Mouse (Mus musculus): Measurements from ENCODE around the gene Aqr.

Gene Aqr

DNA sequence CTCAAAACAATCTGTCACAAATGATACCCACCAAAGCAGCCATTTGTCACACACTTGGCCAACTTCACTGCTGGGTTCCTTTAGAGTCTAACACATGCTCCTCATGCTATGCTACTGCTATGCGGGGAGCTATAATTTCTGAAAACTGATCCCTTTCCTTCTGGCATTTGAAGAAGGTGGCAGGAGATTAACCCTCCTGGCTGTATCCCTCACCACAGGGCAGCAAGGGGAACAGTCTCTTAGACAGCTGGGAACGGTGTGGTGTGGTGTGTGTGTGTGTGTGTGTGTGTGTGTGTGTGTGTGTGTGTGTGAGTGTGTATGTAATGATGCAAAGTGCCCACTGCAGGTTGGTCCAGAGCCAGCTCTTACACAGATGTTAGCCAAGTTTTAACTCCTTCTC, 51.0 kb downstream of the Aqr start:
- no peak for DNase-seq (ENCODE audit: low spot score)

DNA sequence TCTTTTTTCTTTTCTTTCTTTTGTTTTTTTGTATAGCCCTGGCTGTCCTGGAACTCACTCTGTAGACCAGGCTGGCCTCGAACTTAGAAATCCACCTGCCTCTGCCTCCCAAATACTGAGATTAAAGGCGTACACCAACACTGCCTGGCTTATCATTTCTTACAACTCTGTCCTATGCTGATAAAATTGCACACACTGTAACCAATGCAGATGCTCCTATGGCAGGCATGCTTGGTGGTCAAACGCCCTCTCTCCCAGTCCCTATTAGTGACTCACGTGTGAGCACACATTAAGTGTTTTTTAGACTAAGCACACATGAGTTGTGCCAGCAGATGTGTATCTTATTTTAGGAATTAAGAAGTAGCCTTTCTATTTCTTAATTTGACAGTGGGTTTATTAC, 53.5 kb downstream of the Aqr start:
- DNase-seq (ENCODE audit: low spot score), result no peak

DNA sequence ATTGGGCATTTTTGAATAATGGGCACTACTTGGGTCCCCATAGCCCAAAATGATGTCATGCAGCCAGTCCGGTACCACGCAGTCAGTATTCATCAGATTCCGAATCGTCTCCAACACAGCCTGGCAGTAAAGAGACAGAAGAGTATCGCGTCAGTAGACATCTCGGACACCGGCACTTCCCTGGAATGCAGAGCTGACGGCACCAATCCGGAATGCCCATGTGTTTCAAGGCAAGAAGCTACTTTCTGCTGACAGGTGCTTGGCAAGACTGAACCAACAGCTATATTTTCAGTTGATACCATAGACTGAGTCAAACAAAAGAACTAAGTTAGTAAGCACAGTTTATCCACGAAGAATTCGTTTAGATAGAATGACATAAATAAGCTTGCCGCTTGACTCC, 56.2 kb downstream of the Aqr start:
- no peak for DNase-seq (ENCODE audit: low spot score)

DNA sequence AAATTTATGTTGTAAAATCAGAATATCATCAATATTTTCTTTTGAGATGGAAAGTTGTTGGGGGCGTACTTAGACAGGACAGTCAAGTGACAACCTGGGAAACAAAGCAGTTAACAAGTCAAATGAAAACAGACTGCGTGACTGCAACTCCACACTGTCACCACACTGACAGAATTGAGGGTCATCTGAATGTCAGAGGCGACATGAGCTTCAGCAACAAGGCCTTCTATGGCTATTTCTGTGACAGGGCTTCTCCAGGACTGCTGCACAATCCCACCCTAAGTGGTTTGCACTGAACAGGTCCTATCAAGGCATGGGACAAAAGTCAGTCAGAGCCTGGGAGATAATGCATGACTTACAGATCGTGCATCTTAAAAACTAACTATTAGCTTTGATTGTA, 63.5 kb downstream of the Aqr start:
- DNase-seq (ENCODE audit: low spot score), result no peak

DNA sequence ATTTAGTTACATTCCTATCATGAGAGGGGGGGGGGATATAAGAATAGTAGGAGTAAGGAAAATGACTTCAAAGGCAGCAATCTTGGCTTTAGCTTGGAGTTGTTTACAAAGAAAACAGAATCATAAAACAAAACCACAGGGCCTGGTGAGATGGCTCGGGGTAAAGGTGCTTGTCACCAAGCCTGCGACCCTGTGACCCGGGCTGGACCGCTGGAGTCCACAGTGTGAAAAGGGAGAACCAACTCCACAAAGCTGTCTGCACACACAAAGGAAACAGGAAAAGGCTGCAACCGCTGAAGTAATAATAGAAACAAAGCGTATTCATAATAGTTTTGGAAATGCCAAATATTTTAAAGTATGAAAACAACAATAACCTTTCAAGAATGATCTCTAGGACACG, 67.4 kb downstream of the Aqr start:
- DNase-seq (ENCODE audit: low spot score), result no peak

DNA sequence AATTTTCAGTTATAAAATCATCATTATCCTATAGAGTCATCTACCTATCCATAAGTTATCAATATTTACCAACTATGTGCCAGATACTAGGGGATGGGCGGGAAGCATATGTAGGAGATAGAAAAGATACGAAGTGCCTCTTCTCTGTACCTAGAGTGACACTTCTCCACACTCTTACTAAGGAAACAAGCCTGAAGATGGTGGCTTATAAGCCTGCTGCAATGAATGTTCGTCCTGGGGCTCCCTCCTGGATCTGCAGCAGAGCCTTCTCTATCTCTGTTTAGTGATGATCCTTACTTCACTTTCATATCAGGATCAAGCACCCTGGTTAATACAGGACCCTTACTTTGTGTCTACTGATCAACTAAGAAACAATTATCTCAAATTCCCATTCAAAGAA, 69.2 kb downstream of the Aqr start:
- DNase-seq (ENCODE audit: low spot score), result no peak

DNA sequence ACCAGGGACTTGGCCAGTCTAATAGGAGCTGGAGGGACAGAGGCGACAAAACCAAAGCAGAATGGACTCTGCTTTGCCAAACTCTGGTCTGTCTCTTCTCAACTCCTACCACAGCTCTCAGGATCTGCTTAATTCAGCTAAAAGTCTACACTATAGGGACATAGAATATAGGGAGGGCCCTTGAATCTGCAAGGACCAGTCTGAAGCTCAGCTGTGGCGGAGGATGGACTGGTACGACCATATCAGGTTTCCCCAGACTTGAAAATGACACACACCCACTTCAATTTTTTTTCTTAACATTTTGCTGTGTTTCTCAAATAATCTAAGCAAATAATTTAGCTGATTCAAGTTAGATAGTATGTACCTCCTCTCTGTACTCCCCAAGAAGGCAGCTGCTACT, 69.6 kb downstream of the Aqr start:
- DNase-seq (ENCODE audit: low spot score), result no peak

DNA sequence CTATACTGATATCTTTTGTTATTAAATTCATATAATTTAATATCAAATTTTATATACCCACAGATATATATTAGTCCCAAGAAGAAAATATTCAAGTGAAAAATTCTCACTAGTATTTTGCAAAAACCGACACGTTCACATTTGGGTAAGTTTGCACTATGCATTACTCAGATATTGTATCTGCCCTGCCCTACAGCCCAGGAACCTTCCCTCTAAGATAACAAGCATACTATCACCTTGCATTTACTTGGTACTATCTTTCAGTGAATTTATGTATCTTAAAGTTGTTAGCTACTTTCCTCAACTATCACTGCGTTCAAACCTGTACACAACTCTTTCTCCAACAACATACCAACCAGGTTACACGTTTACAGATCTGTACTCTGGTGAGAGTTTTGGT, 71.3 kb downstream of the Aqr start:
- no peak for DNase-seq (ENCODE audit: low spot score)

DNA sequence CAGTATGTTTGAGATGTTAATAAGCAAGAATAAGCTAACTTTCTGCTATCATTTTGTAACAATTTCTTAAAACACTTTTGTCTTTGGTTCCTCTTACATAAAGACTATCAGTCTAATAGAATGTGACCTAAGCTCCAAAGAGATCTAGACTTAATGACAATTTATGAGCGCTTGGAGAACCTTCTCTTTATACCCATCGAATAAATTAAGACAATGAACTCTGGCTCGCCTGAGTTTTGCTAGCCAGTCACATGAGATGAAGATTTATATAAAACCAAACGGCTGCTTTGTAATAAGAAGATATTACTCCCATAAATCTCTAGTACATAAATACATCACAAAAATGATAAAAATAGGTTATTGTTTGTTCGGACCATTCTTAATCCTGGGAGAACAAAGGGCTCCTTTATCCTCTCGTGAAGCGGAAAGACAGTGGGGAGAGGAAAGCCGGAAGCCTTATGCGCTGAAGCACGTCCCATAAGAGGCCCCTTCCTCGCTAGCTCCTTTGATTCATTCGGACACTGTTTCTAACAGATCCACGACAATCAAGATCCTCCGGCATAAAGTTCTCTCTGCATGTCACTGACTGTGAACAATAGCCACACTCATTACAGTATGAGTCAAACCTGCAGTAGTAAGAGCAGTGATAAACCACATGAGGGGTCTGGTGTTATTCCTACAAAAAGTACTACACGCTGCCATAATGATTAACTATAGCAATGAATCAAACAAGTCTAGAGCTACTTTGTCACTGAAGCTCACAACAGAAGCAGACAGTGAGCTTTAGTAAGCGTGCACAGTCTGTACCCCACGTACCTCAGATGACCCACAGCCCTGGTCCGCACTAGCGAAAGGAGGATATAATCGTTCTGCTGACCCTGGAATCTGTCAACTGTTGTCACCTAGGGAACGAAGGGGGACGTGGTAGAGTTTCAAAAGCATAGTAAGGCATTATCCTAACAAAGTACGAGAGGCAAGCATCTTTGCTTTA, 79.2 kb downstream of the Aqr start:
- no peak for DNase-seq (ENCODE audit: low spot score)

DNA sequence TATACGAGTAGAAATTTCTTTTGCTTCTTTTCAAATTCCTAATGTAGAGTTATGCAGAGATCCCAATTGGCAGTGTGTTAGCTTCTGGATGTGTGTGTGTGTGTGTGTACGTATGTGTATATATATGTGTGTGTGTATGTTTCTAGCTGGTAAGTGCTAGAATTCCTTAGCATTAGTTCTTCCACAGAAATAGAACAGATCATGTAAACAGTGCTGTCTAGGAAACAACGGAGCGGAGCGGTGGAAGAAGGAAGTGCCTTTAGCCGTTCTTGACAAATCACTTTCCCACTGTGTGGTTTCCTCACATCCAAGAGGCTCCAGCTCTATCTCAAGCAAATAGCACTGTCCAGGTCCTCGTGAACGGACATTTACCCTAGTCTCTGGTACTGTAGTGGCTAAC, 80.4 kb downstream of the Aqr start:
- no peak for DNase-seq (ENCODE audit: low spot score)

DNA sequence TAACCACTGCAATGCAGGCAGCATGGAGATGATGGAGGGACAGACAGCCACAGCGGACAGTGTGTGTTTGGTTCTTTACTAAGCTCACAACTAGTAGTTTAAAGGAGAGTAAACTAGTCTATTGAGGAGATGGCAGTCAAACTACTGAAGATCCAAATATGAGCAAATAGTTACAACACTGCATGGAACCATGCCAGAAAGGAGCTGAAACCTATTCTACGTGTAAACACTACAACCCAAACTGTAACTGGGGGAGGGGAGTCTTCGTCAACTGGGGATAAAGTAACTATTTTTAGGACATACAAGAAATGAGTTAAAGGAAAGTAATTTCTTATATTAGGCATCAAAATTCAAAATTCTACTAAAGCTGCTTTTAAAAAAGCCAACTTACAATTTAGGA, 84.4 kb downstream of the Aqr start:
- DNase-seq (ENCODE audit: low spot score), result no peak

DNA sequence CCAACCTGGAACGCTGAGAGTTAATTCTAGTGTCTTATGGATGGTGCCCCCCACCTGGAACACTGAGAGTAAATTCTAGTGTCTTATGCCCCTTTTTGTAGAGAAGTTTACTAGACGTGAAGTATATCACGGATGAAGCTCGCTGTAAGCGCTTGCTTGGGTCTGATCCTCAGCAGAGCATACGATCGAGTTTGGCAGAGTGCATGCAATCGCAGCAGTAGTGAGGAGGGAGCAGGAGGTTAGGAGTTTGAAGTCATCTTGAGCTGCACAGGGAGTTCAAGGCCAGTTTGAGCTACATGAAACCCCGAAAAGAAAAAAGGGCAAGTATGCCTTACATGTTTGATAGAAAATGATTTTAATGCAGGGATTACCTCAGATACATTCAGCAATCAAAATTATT, 86.0 kb downstream of the Aqr start:
- DNase-seq (ENCODE audit: low spot score), result no peak

DNA sequence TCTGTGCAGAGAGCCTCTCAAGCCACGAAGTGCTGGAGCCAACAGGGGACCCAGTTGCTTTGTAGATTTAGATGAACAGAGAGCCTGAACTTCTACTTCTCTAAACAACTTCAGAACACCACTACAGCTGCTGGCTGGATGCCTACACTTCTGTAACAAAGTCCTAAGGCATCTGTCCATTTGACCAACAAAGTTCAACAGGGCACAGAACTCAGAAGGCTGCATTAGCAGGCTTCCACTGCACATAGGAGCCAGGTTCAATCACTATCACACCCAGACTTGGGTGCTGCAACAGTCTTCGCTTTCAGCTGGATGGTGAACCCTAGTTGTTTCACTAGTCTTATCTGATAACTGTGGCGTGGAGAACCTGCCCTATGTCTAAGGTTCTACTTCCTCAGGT, 87.0 kb downstream of the Aqr start:
- no peak for DNase-seq (ENCODE audit: low spot score)

DNA sequence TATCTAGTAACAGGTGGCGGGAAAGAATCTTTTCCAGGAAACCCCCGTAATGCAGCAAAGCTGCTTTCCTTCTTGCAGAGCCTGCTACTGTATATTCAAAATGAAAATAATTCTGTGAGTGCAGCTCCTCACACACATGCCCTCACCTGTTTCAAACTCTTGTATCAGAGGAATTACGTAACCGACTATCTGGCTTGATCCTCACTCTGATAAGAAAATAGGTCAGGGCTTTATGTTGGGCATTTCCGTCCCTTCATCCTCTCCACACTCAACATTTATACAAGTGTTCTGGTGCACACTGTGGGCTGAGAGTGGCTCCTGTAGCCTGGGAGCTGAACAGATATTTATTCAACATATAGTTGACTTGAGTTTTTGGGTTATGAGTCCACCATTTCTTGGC, 87.7 kb downstream of the Aqr start:
- DNase-seq (ENCODE audit: low spot score), result no peak

DNA sequence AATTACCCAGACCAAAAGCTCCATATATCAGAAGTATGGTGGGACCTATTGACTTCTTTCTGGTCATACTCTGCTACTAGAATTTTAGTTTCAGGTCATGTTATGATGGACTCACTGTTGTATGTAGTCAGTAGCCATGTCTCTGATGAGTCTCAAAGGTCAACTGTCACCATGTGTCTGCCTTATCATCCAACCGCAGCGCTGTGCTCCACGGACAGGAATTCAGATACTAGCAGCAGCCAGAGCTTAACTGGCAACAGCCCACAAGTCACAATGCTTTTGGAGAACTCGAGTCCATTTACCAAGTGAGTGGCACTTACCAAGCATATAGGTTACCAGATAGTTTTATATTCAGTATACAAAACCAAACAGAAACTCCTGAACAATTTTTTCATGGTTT, 89.2 kb downstream of the Aqr start:
- DNase-seq (ENCODE audit: low spot score), result no peak

DNA sequence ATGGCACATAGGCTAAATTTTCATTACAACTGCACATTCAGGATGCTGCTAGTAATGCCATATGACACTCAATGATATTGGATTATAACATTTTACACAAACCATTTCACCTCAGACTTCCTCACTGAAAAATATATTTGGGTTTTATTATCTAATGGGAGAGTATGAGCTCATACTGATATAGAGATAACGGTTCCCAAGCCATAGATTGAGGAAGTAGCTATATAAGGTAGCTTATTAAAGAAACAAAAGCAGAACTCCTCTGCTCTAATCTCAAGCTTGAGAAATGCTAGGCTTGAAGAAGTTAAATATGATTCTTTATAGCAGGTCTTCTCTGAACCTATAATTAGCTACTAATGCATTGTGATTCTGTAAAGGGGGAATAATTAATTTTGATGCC, 90.3 kb downstream of the Aqr start:
- no peak for DNase-seq (ENCODE audit: low spot score)

DNA sequence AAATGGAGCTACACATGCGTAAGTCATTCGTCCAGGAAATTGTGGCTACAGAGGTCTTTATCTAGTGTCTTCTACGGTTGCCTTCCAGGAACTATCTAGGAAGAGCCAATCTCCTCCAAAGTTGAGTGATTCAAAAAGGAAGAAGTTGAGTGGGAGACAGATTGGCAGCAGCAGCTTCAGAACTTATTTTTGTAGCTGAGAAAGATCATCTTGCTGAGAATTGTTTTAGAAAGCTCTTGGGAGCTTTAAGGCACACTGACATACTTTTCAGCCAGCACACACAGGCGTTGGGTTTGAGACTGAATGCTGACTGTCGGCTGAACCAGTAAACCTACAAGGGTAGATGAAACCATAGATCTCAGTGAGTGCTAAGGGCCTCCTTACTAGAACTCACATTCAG, 91.5 kb downstream of the Aqr start:
- no peak for DNase-seq (ENCODE audit: low spot score)

DNA sequence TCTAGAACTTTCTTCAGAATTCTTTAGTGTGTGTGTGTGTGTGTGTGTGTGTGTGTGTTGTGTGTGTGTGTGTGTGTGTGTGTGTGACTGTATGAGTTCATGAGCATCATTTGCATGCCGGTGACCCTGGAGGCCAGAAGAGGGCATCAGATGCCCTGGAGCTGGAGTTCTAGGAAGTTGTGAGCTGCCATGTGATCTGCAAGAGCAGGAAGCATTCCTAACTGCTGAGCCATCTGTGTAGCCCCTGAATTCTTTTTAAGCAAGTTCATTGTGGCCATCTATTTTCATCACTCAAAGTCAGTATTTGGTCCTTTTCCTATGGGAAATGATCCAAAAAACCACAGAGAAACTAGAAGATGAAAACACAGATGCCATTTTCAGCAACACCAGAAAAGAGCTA, 92.1 kb downstream of the Aqr start:
- DNase-seq (ENCODE audit: low spot score), result no peak

DNA sequence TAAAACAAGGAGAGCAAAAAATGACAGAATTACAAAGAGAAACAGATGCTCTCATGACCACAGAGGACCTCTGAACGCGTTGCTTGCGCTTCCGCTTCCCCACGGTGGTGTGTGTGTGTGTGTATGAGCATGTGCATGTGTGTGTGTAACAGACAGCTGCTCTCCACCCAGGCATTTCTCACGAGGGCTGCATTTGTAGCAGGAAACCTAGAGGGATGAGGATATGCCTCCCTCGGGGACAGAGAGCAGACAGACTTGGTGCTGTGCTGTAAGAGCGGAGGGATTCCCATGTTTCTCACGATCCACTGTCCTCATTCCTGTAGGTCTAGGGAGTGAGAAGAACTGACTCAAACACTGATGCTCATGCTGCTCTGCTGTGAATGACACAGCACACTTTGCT, 93.2 kb downstream of the Aqr start:
- DNase-seq (ENCODE audit: low spot score), result no peak

DNA sequence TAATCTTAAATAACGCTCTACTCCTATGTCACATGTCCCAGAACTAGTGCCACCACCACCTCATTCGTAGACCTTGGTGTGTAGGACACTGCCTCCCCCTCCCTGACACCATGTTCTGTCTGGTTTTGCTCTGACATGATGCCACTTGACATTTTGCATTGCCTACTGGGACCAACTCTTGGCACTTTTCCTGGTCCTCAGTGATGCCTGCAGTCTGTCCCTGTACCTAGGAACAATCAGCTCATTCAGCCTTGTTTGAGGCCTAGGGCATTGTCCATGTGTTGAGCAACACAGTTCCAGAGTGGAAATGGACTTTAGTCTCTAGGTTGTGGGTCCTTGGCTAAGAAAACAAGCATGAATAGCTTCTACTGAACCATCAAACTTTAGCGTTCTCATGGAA, 97.0 kb downstream of the Aqr start:
- DNase-seq (ENCODE audit: low spot score), result peak; percentile 64

DNA sequence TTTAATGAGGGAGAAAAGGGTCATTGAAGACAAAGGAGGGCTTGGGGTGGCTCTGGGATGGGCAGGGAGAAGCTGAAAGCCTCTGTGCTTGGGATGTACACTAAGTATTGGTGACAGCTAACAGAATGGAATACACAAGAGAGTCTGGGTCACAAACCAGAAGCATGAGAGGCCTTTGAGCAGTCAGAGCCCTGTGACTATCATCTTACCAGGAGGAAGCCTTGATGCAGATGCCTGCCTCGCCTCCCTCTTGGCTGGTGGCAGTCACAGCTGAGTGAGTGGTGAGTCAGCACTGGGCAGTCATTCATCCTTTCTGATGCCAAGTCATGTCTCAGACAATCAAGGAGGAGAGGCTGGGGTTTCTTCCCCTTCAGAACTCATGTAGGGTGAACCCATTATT, 99.6 kb downstream of the Aqr start:
- DNase-seq (ENCODE audit: low spot score), result peak; percentile 58

DNA sequence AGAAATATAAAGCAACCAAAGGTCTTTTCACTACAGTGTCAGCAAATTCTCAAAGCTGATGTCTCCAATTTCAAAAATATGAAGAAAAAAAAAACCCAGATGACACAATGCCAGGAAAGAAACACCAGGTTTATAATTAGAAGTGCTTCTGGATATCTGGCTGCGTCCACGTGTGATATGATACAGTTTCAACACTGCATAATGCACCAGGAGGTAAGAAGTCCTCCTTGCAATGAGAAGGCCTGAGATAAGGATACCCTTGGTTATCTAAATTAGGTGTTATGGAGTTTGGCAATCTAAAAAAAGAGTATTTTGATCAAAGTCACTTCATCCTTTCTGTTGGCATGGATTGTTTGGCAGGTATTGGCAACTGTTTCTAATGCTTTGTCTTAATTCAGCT, 114.9 kb downstream of the Aqr start:
- DNase-seq (ENCODE audit: low spot score), result no peak

DNA sequence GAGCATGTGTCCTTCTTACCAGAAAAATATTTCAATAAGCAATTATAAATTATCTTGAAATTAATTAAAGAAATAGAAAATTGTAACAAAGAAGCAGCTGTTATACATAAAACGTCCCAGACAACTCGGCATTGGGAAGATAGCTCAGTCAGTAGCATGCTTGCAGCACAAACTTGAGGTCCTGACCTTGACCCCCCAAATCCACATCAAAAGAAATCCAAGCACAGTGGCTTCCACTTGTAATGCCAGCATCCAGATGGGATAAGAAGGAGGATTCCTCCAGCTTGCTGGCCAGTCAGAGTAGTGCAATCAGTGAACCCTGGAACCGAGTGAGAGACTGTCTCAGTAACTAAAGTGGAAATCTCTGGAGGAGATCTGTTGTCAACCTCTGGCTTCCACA, 120.6 kb downstream of the Aqr start:
- DNase-seq (ENCODE audit: low spot score), result no peak

DNA sequence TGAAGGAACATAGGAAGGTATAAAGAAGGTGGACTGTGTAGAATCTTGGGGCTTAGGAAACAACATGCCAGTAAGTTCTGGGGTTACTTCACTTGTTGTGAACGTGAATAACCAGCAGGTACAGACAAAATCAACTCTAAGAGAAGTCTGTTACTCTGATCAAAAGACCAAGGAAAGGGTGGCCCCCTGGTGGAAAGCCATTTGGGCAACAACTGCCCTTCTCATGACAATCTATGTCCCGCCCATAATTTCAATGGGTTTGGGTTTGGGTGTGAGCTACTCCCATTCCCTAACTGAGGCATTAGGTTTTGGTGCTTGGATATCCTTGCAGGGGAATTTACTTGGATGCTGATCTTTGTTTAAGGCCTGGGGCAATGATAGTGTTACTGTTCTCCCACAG, 122.8 kb downstream of the Aqr start:
- DNase-seq (ENCODE audit: low spot score), result no peak

Data from MN1 (cell line).